Mouse (Mus musculus) liver, embryonic 11.5 days (tissue): ENCODE data around the gene Rer1. TPM values are rescaled to one million over a fixed set of nuclear protein-coding genes. Genes with fewer than 3 reads are reported as not detected.
A peak's percentile ranks its signal among the peaks of the same experiment; 100 is the strongest.

Experiments used
- ATAC-seq: fragments of 200-750 bp; cut with Nextera tagmentation; replicated peaks from 2 replicates; pipeline ENCODE4 v1.8.0; 2017; ENCODE audit warnings: moderate number of reproducible peaks, mild to moderate bottlenecking, moderate TSS enrichment, moderate library complexity; ENCODE audit not compliant: low FRiP score
- DNase-seq: peaks from one replicate; pipeline ENCODE4 v3.0.0-alpha.2; 2017; ENCODE audit warnings: low spot score
- H3K27ac ChIP-seq: fragments of 300-500 bp; sonication (generic); 2 replicates; pipeline ENCODE4 v1.5.1; 2014; ENCODE audit warnings: mild to moderate bottlenecking, low read depth, low read length, control low read depth
- H3K27me3 ChIP-seq: fragments of 300-500 bp; sonication (generic); replicated peaks from 2 replicates; pipeline ENCODE4 v1.6.1; 2014; ENCODE audit warnings: low read length, mixed read lengths; ENCODE audit not compliant: control insufficient read depth, insufficient read depth
- H3K36me3 ChIP-seq: fragments of 300-500 bp; sonication (generic); 2 replicates; pipeline ENCODE4 v1.6.1; 2014; ENCODE audit warnings: mild to moderate bottlenecking, low read length, moderate library complexity, mixed read lengths; ENCODE audit not compliant: control insufficient read depth, insufficient read depth
- H3K4me1 ChIP-seq: fragments of 300-500 bp; sonication (generic); replicated peaks from 2 replicates; pipeline ENCODE4 v1.6.1; 2014; ENCODE audit warnings: low read length, mixed read lengths; ENCODE audit not compliant: control insufficient read depth, insufficient read depth
- H3K4me2 ChIP-seq: fragments of 300-500 bp; sonication (generic); 2 replicates; pipeline ENCODE4 v1.6.1; 2014; ENCODE audit warnings: mild to moderate bottlenecking, control low read depth, moderate library complexity
- H3K4me3 ChIP-seq: fragments of 300-500 bp; sonication (generic); 2 replicates; pipeline ENCODE4 v1.5.1; 2014; ENCODE audit warnings: low read depth, low read length, control low read depth
- H3K9ac ChIP-seq: fragments of 300-500 bp; sonication (generic); 2 replicates; pipeline ENCODE4 v1.6.1; 2014; ENCODE audit warnings: low read depth, low read length, control low read depth
- H3K9me3 ChIP-seq: fragments of 300-500 bp; sonication (generic); 2 replicates; pipeline ENCODE4 v1.6.1; 2016; ENCODE audit warnings: low read length, inconsistent platforms, mixed read lengths; ENCODE audit not compliant: control insufficient read depth
- WGBS: fragments of 180-500 bp; shearing (Covaris S2); extraction: QIAGEN DNeasy Blood & Tissue Kit; methylation state at CpG from one replicate; pipeline ENCODE4 v1.1.7; 2014; 5-methylcytosine and 5-hydroxymethylcytosine counted together
- polyA plus RNA-seq: library from polyadenylated mRNA; unstranded; fragments of >200 nt; fragmentation: Nextera tagmentation; extraction: Ambion mirVana; gene quantifications from 2 replicates; pipeline ENCODE4 v1.2.1, GENCODE M21; 2014

Gene Rer1
- polyA plus RNA-seq, 1 experiment from 2014 or later, result 168 TPM

- Histone ChIP-seq H3K4me3 (no peak overlapping the region), H3K36me3 (peaks cover 45% of the 10 kb centered on the region), H3K4me2 (no peak overlapping the region), H3K4me1 (peaks cover 10% of the 10 kb centered on the region; the same call in 1 of the 2 replicates), H3K9ac (no peak overlapping the region), H3K27ac (no peak overlapping the region), H3K9me3 (no peaks in the 10 kb centered on the region), H3K27me3 (no peaks in the 10 kb centered on the region)
- DNase-seq (no peak), ATAC-seq (no peak)
- 92% methylated on average over 5 of the region's 5 CpGs for WGBS
Observed at GRCm38 (mm10) chr4:155070921-155071320, 15.3 kb downstream of the Rer1 start.

- Histone ChIP-seq H3K4me1 (peaks cover 10% of the 10 kb centered on the region; the same call in 1 of the 2 replicates), H3K36me3 (peaks cover 37% of the 10 kb centered on the region), H3K4me3 (no peak overlapping the region), H3K27me3 (no peaks in the 10 kb centered on the region), H3K9me3 (no peaks in the 10 kb centered on the region), H3K9ac (no peak overlapping the region), H3K4me2 (no peak overlapping the region), H3K27ac (no peak overlapping the region)
- ATAC-seq (no peak), DNase-seq (no peak)
- WGBS, result 92% methylated on average over 13 of the region's 13 CpGs
Observed at GRCm38 (mm10) chr4:155070199-155070598, 16.0 kb downstream of the Rer1 start.

GRCm38 (mm10) chr4:155069191-155069590, 17.0 kb downstream of the Rer1 start:
- peaks cover 29% of the 10 kb centered on the region for H3K36me3 ChIP-seq
- H3K4me2 ChIP-seq, result no peak overlapping the region
- no peak overlapping the region for H3K27ac ChIP-seq
- no peak overlapping the region for H3K4me3 ChIP-seq
- no peaks in the 10 kb centered on the region for H3K27me3 ChIP-seq
- no peaks in the 10 kb centered on the region for H3K9me3 ChIP-seq
- ATAC-seq (no peak), DNase-seq (no peak)
- H3K9ac ChIP-seq, result no peak overlapping the region
- 83% methylated on average over 6 of the region's 6 CpGs for WGBS
- H3K4me1 ChIP-seq, result peaks cover 10% of the 10 kb centered on the region

- H3K4me3 ChIP-seq, result peak overlapping the region; percentile 80
- no peaks in the 10 kb centered on the region for H3K9me3 ChIP-seq
- DNase-seq (no peak), ATAC-seq (no peak)
- H3K4me1 ChIP-seq, result peaks cover 14% of the 10 kb centered on the region
- 93% methylated on average over 20 of the region's 20 CpGs for WGBS
- no peak overlapping the region for H3K27ac ChIP-seq
- peak overlapping the region; percentile 89; the same call in 1 of the 2 replicates for H3K4me2 ChIP-seq
- H3K9ac ChIP-seq, result no peak overlapping the region
- no peaks in the 10 kb centered on the region for H3K27me3 ChIP-seq
- H3K36me3 ChIP-seq, result peaks cover 28% of the 10 kb centered on the region
Observed at GRCm38 (mm10) chr4:155068357-155068972, 17.7 kb downstream of the Rer1 start.

- peak; percentile 99 for DNase-seq
- peaks cover 14% of the 10 kb centered on the region for H3K4me1 ChIP-seq
- peak within 1 kb of the TSS; percentile 88 for H3K9ac ChIP-seq
- peaks cover 20% of the 10 kb centered on the region for H3K36me3 ChIP-seq
- under 1% methylated on average over 48 of the region's 48 CpGs for WGBS
- no peaks in the 10 kb centered on the region for H3K27me3 ChIP-seq
- ATAC-seq, result peak; percentile 93
- H3K4me2 ChIP-seq, result peak within 1 kb of the TSS; percentile 89
- H3K4me3 ChIP-seq, result peak within 1 kb of the TSS; percentile 80
- H3K27ac ChIP-seq, result peak within 1 kb of the TSS; percentile 64
- H3K9me3 ChIP-seq, result no peaks in the 10 kb centered on the region
Observed at GRCm38 (mm10) chr4:155066834-155067522, 19.2 kb downstream of the Rer1 start, which contains the start of gene Pex10. Pex10 (plus strand) TSS chr4:155067016.

GRCm38 (mm10) chr4:155065970-155066833, 20.0 kb downstream of the Rer1 start:
- peak; percentile 61 for ATAC-seq
- peaks cover 12% of the 10 kb centered on the region for H3K36me3 ChIP-seq
- H3K4me1 ChIP-seq, result peaks cover 14% of the 10 kb centered on the region
- 4% methylated on average over 15 of the region's 15 CpGs for WGBS
- H3K9ac ChIP-seq, result peak overlapping the region; percentile 61
- H3K4me2 ChIP-seq, result peak overlapping the region; percentile 89
- no peaks in the 10 kb centered on the region for H3K27me3 ChIP-seq
- H3K4me3 ChIP-seq, result peak overlapping the region; percentile 80
- peak; percentile 79 for DNase-seq
- H3K9me3 ChIP-seq, result no peaks in the 10 kb centered on the region
- peak overlapping the region; percentile 64 for H3K27ac ChIP-seq

- DNase-seq (no peak), ATAC-seq (no peak)
- Histone ChIP-seq H3K4me3 (no peak overlapping the region), H3K9me3 (no peaks in the 10 kb centered on the region), H3K36me3 (0 out of 2 replicates have a peak, but pooled peaks cover 2% of the 10 kb centered on the region), H3K27ac (no peak overlapping the region), H3K27me3 (no peaks in the 10 kb centered on the region), H3K9ac (no peak overlapping the region), H3K4me1 (peaks cover 14% of the 10 kb centered on the region), H3K4me2 (no peak overlapping the region)
- WGBS, result 64% methylated on average over 2 of the region's 2 CpGs
Observed at GRCm38 (mm10) chr4:155064474-155064873, 21.7 kb downstream of the Rer1 start.

GRCm38 (mm10) chr4:155063895-155064294, 22.3 kb downstream of the Rer1 start:
- no peaks in the 10 kb centered on the region for H3K27me3 ChIP-seq
- 0 out of 2 replicates have a peak overlapping the region, but pooled peaks have one; percentile 39 for H3K9ac ChIP-seq
- H3K36me3 ChIP-seq, result 0 out of 2 replicates have a peak, but pooled peaks cover 2% of the 10 kb centered on the region
- DNase-seq (no peak), ATAC-seq (no peak)
- H3K4me1 ChIP-seq, result peaks cover 14% of the 10 kb centered on the region
- H3K9me3 ChIP-seq, result no peaks in the 10 kb centered on the region
- H3K27ac ChIP-seq, result no peak overlapping the region
- WGBS, result 27% methylated on average over 3 of the region's 3 CpGs
- no peak overlapping the region for H3K4me2 ChIP-seq
- no peak overlapping the region for H3K4me3 ChIP-seq
